Mouse (Mus musculus) forebrain, embryonic 10.5 days (tissue): ENCODE data around the gene Wdfy1. TPM values are rescaled to one million over a fixed set of nuclear protein-coding genes. Genes with fewer than 3 reads are reported as not detected.

Experiments used
- DNase-seq: peaks from one replicate; pipeline ENCODE4 v3.0.0-alpha.2; 2017; ENCODE audit warnings: low spot score; ENCODE audit errors: extremely low spot score
- H3K27ac ChIP-seq: fragments of 300-500 bp; sonication (generic); 2 replicates; pipeline ENCODE4 v1.5.1; 2016; ENCODE audit warnings: mild to moderate bottlenecking
- H3K27me3 ChIP-seq: fragments of 300-500 bp; sonication (generic); 2 replicates; pipeline ENCODE4 v1.6.1; 2016; ENCODE audit warnings: mild to moderate bottlenecking; ENCODE audit not compliant: poor library complexity, severe bottlenecking
- H3K36me3 ChIP-seq: fragments of 300-500 bp; sonication (generic); replicated peaks from 2 replicates; pipeline ENCODE4 v1.6.1; 2016; ENCODE audit warnings: mild to moderate bottlenecking, moderate library complexity
- H3K4me1 ChIP-seq: fragments of 300-500 bp; sonication (generic); 2 replicates; pipeline ENCODE4 v1.6.1; 2016
- H3K4me3 ChIP-seq: fragments of 300-500 bp; sonication (generic); 2 replicates; pipeline ENCODE4 v1.5.1; 2016; ENCODE audit warnings: mild to moderate bottlenecking, moderate library complexity
- H3K9me3 ChIP-seq: fragments of 300-500 bp; sonication (generic); 2 replicates; pipeline ENCODE4 v1.6.1; 2016; ENCODE audit warnings: mild to moderate bottlenecking, moderate library complexity
- WGBS: fragments of 180-500 bp; shearing (Covaris S2); methylation state at CpG from one replicate; pipeline ENCODE4 v1.1.7; 2016; 5-methylcytosine and 5-hydroxymethylcytosine counted together
- polyA plus RNA-seq: library from polyadenylated mRNA; unstranded; fragments of >200 nt; fragmentation: Nextera tagmentation; extraction: Ambion mirVana; gene quantifications from 2 replicates; pipeline ENCODE4 v1.2.1, GENCODE M21; 2016

Wdfy1 gene
- polyA plus RNA-seq, 1 experiment from 2014 or later: 38.3 TPM

- Histone ChIP-seq H3K4me3 (no peak overlapping the region), H3K4me1 (peaks cover 7% of the 10 kb centered on the region), H3K9me3 (no peaks in the 10 kb centered on the region), H3K36me3 (peaks cover 55% of the 10 kb centered on the region), H3K27me3 (no peaks in the 10 kb centered on the region), H3K27ac (no peak overlapping the region)
- no peak for DNase-seq
- WGBS: 91% methylated on average over 11 of the region's 11 CpGs
These were observed 2.1 kb upstream of the Wdfy1 start for GRCm38 (mm10) chr1:79778011-79778410.

DNA sequence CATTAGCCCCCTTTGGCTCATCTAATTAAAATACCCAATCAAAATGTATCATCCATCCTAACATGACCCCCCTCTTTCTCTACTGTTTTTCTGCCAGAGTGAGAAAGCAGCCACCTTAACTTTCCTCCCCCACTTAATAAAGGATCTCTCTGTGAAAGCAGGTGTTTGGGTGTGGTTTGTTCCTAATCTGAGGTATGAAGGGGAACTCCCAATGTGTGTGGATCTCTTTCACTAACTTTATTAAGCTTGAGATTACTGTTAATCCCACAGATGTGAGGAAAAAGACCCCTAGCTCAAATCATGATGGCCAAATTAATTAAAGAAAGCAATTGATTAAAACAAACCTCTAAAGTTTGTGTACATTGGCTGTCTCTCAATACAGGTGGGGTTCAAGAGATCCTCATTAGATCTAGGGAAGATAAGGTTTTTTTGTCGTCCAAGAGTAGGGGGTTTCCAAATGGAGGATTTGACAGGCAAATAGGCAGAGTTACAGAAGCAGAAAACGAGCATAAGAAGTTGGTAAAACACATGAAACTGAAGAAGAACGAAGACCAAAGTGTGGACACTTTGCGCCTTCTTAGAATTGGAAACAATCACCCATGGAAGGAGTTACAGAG lies 1.7 kb downstream of the Wdfy1 start:
- Histone ChIP-seq H3K4me1 (peaks cover 7% of the 10 kb centered on the region), H3K4me3 (no peak overlapping the region), H3K27ac (no peak overlapping the region), H3K9me3 (no peaks in the 10 kb centered on the region), H3K36me3 (peaks cover 17% of the 10 kb centered on the region), H3K27me3 (no peaks in the 10 kb centered on the region)
- WGBS: 78% methylated on average over 4 of the region's 4 CpGs
- DNase-seq: no peak

GRCm38 (mm10) chr1:79768231-79768630 lies 7.7 kb downstream of the Wdfy1 start:
- Histone ChIP-seq H3K9me3 (no peaks in the 10 kb centered on the region), H3K27ac (no peak overlapping the region), H3K36me3 (no peaks in the 10 kb centered on the region), H3K4me1 (no peaks in the 10 kb centered on the region), H3K27me3 (no peaks in the 10 kb centered on the region), H3K4me3 (no peak overlapping the region)
- no peak for DNase-seq
- 71% methylated on average over 1 of the region's 1 CpGs for WGBS

GRCm38 (mm10) chr1:79764483-79764882 lies 11.5 kb downstream of the Wdfy1 start:
- no peak overlapping the region for H3K27ac ChIP-seq
- no peak overlapping the region for H3K4me3 ChIP-seq
- DNase-seq: no peak
- WGBS: 84% methylated on average over 1 of the region's 1 CpGs
- H3K36me3 ChIP-seq: no peaks in the 10 kb centered on the region
- H3K27me3 ChIP-seq: no peaks in the 10 kb centered on the region
- H3K9me3 ChIP-seq: no peaks in the 10 kb centered on the region
- peaks cover 21% of the 10 kb centered on the region for H3K4me1 ChIP-seq

- no peaks in the 10 kb centered on the region for H3K27me3 ChIP-seq
- H3K4me3 ChIP-seq: no peak overlapping the region
- WGBS: 92% methylated on average over 2 of the region's 2 CpGs
- no peak overlapping the region for H3K27ac ChIP-seq
- H3K36me3 ChIP-seq: no peaks in the 10 kb centered on the region
- H3K4me1 ChIP-seq: peaks cover 25% of the 10 kb centered on the region
- DNase-seq: no peak
- no peaks in the 10 kb centered on the region for H3K9me3 ChIP-seq
These were observed 11.9 kb downstream of the Wdfy1 start for GRCm38 (mm10) chr1:79764031-79764430.

DNA sequence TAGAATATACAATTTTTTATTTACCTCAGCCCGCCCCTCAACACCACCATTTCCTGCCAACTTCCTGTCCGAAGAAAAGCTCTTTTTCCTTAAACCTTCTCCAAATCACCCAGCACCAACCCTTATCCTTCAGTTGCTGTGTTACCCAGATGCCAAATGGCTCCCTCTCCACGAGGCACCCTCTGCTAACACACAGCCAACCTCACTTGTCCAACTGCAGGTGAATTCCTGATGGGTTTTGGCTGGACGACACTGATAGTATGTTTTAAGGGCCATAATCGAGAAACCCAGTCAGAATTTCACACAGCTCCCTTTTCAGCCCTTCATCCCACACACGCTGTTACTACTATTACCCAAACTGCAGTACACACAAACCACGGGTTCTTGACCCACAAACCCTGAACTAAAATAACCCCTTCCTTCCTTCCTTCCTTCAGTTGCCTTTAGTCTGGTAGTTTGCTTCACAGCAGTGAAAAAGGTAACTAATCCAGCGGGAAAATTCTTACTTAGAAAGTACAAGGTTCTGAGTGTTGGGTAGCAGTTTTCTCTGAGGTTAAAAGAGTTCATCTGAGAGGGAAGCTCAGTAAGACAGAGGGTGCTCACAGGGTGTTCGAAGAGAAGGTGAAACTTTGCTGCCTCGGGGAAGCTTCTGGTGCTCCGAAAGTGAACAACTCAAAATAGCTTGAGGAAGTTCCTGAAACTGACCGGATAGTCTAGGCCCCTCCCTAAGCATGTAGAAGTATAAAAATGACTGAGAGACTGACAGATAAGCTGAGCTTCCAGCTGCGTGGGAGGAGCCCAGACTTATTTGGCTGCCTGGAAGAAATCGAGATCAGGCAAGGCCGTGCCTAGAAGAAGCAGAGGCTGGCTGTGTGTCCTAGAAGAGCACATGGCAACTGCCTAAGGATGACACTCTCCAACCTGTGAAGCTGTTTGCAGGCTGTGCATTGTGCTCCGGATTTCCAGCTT lies 13.4 kb downstream of the Wdfy1 start:
- DNase-seq: no peak
- Histone ChIP-seq H3K4me1 (peaks cover 29% of the 10 kb centered on the region), H3K4me3 (peak overlapping the region; percentile 88), H3K9me3 (no peaks in the 10 kb centered on the region), H3K36me3 (no peaks in the 10 kb centered on the region), H3K27ac (peak overlapping the region; percentile 91), H3K27me3 (no peaks in the 10 kb centered on the region)
- WGBS: 70% methylated on average over 16 of the region's 16 CpGs

GRCm38 (mm10) chr1:79761917-79762271 lies 14.0 kb downstream of the Wdfy1 start:
- peaks cover 29% of the 10 kb centered on the region for H3K4me1 ChIP-seq
- H3K4me3 ChIP-seq: peak overlapping the region; percentile 88
- H3K27ac ChIP-seq: peak overlapping the region; percentile 91
- no peak for DNase-seq
- no peaks in the 10 kb centered on the region for H3K9me3 ChIP-seq
- H3K27me3 ChIP-seq: no peaks in the 10 kb centered on the region
- WGBS: 0% methylated on average over 6 of the region's 6 CpGs
- no peaks in the 10 kb centered on the region for H3K36me3 ChIP-seq

DNA sequence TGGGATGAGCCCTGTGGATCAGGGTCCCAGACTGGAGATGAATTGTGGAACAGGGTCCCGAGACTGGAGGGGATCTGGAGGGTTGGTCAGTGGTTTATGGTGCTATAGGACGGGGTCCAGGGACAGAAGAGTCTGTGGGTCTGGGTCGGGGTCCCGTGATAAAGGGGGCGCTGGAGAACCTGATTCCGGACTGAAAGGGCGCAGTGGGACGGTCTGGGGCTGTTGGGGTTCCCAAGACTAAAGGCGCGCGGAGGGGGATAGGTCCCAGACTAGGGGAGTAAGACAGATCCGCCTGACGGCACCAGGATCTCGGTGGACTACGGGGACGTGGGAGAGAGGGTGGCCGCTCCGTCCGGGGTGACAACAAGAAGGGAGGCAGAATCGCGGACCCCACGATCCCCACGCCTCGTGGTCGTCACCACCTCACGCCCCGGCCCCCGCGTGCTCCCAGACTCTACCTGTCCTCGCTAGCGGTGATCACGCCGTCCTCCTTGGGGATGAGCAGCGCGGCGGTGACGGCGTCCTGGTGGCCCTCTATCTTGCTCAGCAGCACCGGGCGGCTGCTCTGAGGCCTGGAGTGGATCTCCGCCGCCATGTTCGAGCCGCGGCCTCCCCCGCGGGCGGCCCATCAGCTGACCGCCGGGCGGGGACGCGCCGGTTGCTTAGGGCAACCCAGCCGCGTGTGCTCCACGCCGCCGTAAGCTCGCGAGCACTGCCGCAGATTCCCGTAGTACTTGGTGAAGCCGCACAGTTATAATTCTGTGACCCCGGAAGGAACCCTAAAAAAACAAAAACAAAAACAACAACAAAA lies 14.6 kb downstream of the Wdfy1 start:
- H3K27ac ChIP-seq: peak overlapping the region; percentile 91
- WGBS: under 1% methylated on average over 65 of the region's 65 CpGs
- H3K27me3 ChIP-seq: no peaks in the 10 kb centered on the region
- peak; percentile 75 for DNase-seq
- peak overlapping the region; percentile 88 for H3K4me3 ChIP-seq
- H3K9me3 ChIP-seq: no peaks in the 10 kb centered on the region
- no peaks in the 10 kb centered on the region for H3K36me3 ChIP-seq
- peaks cover 29% of the 10 kb centered on the region for H3K4me1 ChIP-seq

GRCm38 (mm10) chr1:79760656-79761055 lies 15.3 kb downstream of the Wdfy1 start:
- WGBS: 13% methylated on average over 11 of the region's 11 CpGs
- peak overlapping the region; percentile 91 for H3K27ac ChIP-seq
- H3K9me3 ChIP-seq: no peaks in the 10 kb centered on the region
- H3K36me3 ChIP-seq: no peaks in the 10 kb centered on the region
- no peaks in the 10 kb centered on the region for H3K27me3 ChIP-seq
- H3K4me3 ChIP-seq: peak overlapping the region; percentile 88
- peaks cover 29% of the 10 kb centered on the region for H3K4me1 ChIP-seq
- DNase-seq: no peak

DNA sequence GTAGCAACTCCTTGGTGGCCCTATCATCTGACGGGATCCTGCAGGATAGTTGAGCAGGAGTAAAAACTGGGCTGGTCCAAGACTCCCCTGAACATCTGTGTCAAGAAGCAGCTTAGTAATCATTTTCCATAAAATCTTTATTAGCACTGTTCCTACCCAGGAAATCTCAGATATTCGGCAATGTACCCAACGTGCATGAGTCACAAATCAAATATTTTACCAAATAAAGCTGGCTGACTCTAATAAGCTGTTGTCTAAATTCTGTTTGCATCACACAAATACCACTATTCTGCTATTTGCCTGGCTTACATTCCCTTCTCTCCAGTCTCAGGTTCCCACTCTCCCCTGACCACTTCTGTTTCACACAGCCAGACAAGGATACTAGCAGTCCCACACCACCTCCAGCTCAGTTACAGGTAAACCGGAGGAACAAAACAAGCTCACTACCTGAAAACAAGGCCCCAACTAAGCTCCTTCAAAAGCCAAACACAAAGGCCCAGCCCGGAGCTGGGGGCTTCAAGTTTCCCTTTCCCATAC lies 16.4 kb downstream of the Wdfy1 start:
- 65% methylated on average over 5 of the region's 5 CpGs for WGBS
- DNase-seq: no peak
- peak overlapping the region; percentile 88; the same call in 1 of the 2 replicates for H3K4me3 ChIP-seq
- peaks cover 29% of the 10 kb centered on the region for H3K4me1 ChIP-seq
- no peaks in the 10 kb centered on the region for H3K27me3 ChIP-seq
- H3K27ac ChIP-seq: no peak overlapping the region
- H3K9me3 ChIP-seq: no peaks in the 10 kb centered on the region
- no peaks in the 10 kb centered on the region for H3K36me3 ChIP-seq

- DNase-seq: no peak
- 62% methylated on average over 2 of the region's 2 CpGs for WGBS
- H3K4me1 ChIP-seq: peaks cover 29% of the 10 kb centered on the region
- no peaks in the 10 kb centered on the region for H3K9me3 ChIP-seq
- H3K27ac ChIP-seq: no peak overlapping the region; the same call in 1 of the 2 replicates
- no peaks in the 10 kb centered on the region for H3K36me3 ChIP-seq
- no peaks in the 10 kb centered on the region for H3K27me3 ChIP-seq
- no peak overlapping the region for H3K4me3 ChIP-seq
These were observed 16.9 kb downstream of the Wdfy1 start for GRCm38 (mm10) chr1:79759006-79759405.

GRCm38 (mm10) chr1:79757597-79757996 lies 18.3 kb downstream of the Wdfy1 start:
- Histone ChIP-seq H3K36me3 (no peaks in the 10 kb centered on the region), H3K27me3 (no peaks in the 10 kb centered on the region), H3K9me3 (no peaks in the 10 kb centered on the region), H3K4me3 (no peak overlapping the region), H3K4me1 (peaks cover 29% of the 10 kb centered on the region), H3K27ac (no peak overlapping the region)
- DNase-seq: no peak
- WGBS: 85% methylated on average over 4 of the region's 4 CpGs
